Mouse (Mus musculus): Measurements from ENCODE around the gene Nfx1. TPM values are rescaled to one million over a fixed set of nuclear protein-coding genes. Genes with fewer than 3 reads are reported as not detected.

Gene Nfx1
- polyA plus RNA-seq, 1 experiment from 2014 or later: 55.7 TPM

GRCm38 (mm10) chr4:41073008-41073817 is 102.5 kb downstream of the Nfx1 start:
- H3K27ac ChIP-seq: no peak overlapping the region
- no peak overlapping the region for H3K4me3 ChIP-seq
- H3K27me3 ChIP-seq (replicated peaks): peaks cover 27% of the 10 kb centered on the region
- no peaks in the 10 kb centered on the region for H3K9me3 ChIP-seq (replicated peaks)
- H3K36me3 ChIP-seq: no peaks in the 10 kb centered on the region
- ATAC-seq: no peak
- no peak overlapping the region for H3K9ac ChIP-seq
- 42% methylated on average over 12 of the region's 12 CpGs for WGBS (ENCODE audit: insufficient replicate concordance)
- H3K4me2 ChIP-seq: no peak overlapping the region
- H3K4me1 ChIP-seq: peaks cover 6% of the 10 kb centered on the region; the same call in 1 of the 2 replicates

- Histone ChIP-seq H3K36me3 (no peaks in the 10 kb centered on the region), H3K9me3 (replicated peaks) (no peaks in the 10 kb centered on the region), H3K27ac (no peak overlapping the region), H3K9ac (no peak overlapping the region), H3K4me3 (no peak overlapping the region), H3K4me2 (no peak overlapping the region), H3K4me1 (peaks cover 15% of the 10 kb centered on the region), H3K27me3 (replicated peaks) (peaks cover 30% of the 10 kb centered on the region)
- no peak for ATAC-seq
- WGBS (ENCODE audit: insufficient replicate concordance): 73% methylated on average over 6 of the region's 6 CpGs
Measured at GRCm38 (mm10) chr4:41074461-41074860, 103.8 kb downstream of the Nfx1 start.

Small RNA genes lying within 50 kb of the gene (microRNA-seq; reads per million reads assigned to microRNA genes)
- 2.1 reads per million for gene Mir3094

Other genes with a start within 250 kb of the Nfx1 start
- 245 and 261 TPM in 2 replicates for gene Dnaja1, start 248.8 kb upstream of the Nfx1 start, polyA plus RNA-seq (2016; fragmentation: Nextera tagmentation; extraction: Ambion mirVana)
- gene Smu1, start 213.0 kb upstream of the Nfx1 start, polyA plus RNA-seq (2016; fragmentation: Nextera tagmentation; extraction: Ambion mirVana): 107 and 112 TPM in 2 replicates
- 39.6 and 40.0 TPM in 2 replicates for gene B4galt1, start 116.9 kb upstream of the Nfx1 start, polyA plus RNA-seq (2016; fragmentation: Nextera tagmentation; extraction: Ambion mirVana)
- gene Spink4, start 50.9 kb upstream of the Nfx1 start, polyA plus RNA-seq (2016; fragmentation: Nextera tagmentation; extraction: Ambion mirVana): 0.58 TPM in 1 of 2 replicates, not detected in the other
- gene Bag1, start 22.6 kb upstream of the Nfx1 start, polyA plus RNA-seq (2016; fragmentation: Nextera tagmentation; extraction: Ambion mirVana): 185 and 192 TPM in 2 replicates
- 48.6 and 48.7 TPM in 2 replicates for gene Chmp5, start 22.5 kb upstream of the Nfx1 start, polyA plus RNA-seq (2016; fragmentation: Nextera tagmentation; extraction: Ambion mirVana)
- 1.3 and 1.8 TPM in 2 replicates for gene Aqp7, start 77.2 kb downstream of the Nfx1 start, polyA plus RNA-seq (2016; fragmentation: Nextera tagmentation; extraction: Ambion mirVana)
- 20.9 and 22.3 TPM in 2 replicates for gene Aqp3, start 127.3 kb downstream of the Nfx1 start, polyA plus RNA-seq (2016; fragmentation: Nextera tagmentation; extraction: Ambion mirVana)
- 21.9 and 22.0 TPM in 2 replicates for gene Nol6, start 153.5 kb downstream of the Nfx1 start, polyA plus RNA-seq (2016; fragmentation: Nextera tagmentation; extraction: Ambion mirVana)
- 39.9 and 44.8 TPM in 2 replicates for gene Ube2r2, start 164.8 kb downstream of the Nfx1 start, polyA plus RNA-seq (2016; fragmentation: Nextera tagmentation; extraction: Ambion mirVana)

Data from liver, embryonic 12.5 days (tissue).